Mouse (Mus musculus) A20 (cell line): ENCODE results near the gene Tpgs1.

ENCODE experiments used
- DNase-seq: peaks from one replicate; pipeline ENCODE4 v3.0.0-alpha.2; 2011; ENCODE audit warnings: low read depth, low spot score

Tpgs1 gene

DNA sequence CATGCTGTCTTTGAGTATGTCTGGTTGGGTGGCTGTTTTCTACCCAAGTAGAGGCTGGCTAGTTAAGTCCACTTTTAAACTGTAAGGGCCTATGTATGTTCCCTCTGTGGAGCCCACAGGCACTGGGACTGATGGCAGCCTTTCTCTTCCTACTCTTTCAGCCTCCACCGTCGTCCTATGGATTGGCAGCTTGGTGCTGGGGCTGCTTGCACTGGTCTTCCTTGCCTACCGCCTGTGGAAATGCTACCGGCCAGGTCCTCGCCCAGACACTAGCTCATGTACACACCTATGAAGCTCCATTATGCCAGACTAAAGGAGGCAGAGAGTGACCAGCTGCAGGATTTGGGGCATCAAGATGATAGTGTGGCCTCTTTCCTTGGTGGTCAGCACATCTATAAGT, 1.1 kb upstream of the Tpgs1 start:
- DNase-seq: no peak

DNA sequence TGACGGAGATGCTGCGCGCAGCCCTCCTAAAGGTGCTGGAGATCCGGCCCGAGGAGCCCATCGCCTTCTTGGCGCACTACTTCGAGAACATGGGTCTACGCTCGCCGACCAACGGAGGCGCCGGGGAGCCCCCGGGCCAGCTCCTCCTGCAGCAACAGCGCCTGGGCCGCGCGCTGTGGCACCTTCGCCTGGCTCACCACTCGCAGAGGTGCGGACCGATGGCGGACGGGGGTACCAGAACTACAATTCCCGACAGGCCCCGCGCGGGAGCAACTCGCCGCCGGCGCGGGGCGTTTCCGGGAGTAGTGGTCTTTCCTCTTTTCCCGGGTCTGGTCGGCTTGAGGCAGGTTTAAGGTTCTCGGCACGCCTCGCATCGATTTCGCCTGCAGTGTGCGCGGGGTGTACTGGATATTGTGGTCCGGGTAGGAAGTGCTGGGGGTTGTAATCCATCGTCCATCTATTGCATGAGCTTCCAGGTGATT, 448 bp downstream of the Tpgs1 start:
- peak; percentile 83 for DNase-seq

DNA sequence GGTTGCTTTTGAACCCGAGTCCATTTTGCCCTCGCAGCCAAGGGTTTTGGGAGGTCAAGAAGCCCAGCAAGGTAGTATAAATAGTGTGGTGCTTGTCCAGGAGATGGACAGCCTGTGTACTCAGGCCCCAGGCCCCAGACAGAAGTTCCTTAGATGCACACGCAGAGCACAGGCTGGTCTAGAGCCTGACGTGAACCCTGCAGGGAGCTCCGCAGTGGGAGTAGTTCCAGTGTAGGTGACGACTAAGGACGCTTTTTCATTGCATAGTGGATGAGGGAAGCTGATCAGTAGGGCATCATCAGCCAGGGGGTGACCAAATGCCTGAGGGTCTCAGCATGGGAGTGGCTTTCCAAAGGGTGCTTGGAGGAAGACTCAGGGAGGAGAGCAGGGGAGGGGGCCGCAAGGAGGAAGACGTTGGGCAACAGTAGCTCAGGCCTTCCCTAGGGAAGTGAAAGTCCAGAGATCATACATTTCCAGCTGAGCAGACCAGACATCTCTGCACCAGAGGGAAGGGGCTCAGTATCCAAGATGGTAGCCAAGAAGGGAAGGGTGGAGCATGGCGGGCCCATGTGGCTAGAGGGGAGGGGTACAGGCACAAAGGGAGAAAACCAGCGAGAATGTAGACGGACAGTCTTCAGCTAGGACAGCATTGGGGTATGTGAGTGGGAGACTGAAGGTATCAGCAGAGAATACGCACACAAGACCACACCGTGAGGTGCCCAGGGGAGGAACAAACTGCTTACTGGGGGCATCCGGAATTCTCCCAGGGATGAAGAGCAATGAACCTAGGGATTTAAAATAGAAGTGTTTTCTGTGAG, 1.1 kb downstream of the Tpgs1 start:
- DNase-seq: no peak

GRCm38 (mm10) chr10:79671396-79672087, 2.4 kb downstream of the Tpgs1 start:
- no peak for DNase-seq

DNA sequence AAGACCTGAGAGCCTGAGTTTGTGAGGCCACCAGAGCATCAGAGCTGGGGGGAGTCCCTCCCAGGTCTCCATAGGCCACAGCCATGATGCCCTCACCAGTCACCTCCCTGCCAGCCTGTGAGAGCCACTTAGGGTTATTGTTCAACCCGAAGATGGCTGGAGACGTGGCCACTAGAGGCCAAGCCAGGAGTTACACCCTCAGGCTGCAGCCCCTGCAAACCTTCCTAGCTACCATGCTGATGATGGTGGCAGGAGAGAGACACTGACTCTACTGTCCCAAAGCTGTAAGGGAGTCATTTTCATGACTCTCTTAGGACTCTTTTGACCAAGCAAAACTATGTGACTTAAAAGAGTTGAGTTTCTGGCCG, 2.9 kb downstream of the Tpgs1 start:
- DNase-seq: peak; percentile 23

DNA sequence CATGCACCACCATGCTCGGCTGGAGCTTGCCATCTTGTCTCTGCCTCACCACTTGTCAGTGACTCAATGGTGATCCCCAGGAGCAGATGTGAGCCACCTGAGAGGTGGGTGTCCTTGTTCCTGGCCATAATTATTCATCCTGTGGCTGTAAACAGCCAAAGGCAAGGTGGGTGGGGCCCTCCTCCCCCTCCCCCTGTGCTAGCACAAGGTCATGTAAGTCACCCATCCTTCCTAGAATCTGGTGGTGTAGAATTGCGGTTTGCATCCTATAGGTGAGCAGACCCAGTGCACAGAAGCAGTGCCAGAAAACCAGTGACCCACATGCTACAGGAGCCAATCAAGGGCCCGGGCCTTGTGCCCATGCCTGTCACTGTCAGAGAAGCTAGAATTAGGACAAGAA, 3.9 kb downstream of the Tpgs1 start:
- DNase-seq: no peak

- no peak for DNase-seq
These were observed 6.3 kb downstream of the Tpgs1 start for GRCm38 (mm10) chr10:79675346-79676035.

DNA sequence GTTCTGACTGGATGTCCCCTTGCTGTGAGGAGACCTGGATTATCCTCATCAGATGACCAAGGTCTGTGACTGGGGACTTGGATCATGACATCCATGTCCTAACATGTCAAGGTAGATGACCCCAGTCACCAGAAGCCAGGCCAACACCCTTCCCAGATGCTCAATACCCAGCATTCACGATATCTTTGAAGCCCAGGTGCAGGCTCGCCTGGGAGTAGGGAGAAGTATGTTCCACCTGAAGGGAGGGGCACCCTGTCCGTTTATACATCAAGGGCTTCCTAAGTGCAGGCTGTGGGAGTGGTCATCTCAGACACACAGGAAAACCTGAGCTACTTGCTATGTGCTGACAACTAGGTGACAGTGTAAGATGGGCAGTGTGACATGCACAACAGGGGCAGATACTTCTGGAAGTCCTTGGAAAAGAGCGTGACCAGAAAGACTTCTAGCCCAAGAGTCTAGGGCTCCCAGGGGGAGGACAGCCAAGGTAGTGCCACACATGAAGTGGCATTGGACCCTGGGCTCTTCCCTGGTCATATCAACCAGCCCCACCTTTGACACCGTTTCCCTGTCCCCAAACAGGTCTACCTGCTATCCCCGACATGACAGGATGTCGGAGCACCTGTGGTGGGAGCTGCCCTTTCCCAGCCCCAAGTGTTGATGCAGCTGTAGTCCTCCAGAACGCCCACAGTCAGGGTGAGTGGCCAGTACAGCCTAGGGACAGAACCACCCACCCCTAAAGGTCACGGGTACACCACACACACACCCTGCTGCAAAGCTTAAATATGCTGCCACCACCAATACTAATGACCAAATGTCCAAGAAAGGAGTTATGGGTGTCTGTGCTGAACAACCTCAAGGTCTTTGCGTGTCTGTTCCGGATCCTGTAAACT, 11.7 kb downstream of the Tpgs1 start:
- DNase-seq: no peak

GRCm38 (mm10) chr10:79681591-79682245, 12.5 kb downstream of the Tpgs1 start, which contains the start of gene Cdc34:
TSS of gene Cdc34 (plus strand) at chr10:79682195.
- peak; percentile 100 for DNase-seq

GRCm38 (mm10) chr10:79682551-79682915, 13.4 kb downstream of the Tpgs1 start:
- peak; percentile 63 for DNase-seq

DNA sequence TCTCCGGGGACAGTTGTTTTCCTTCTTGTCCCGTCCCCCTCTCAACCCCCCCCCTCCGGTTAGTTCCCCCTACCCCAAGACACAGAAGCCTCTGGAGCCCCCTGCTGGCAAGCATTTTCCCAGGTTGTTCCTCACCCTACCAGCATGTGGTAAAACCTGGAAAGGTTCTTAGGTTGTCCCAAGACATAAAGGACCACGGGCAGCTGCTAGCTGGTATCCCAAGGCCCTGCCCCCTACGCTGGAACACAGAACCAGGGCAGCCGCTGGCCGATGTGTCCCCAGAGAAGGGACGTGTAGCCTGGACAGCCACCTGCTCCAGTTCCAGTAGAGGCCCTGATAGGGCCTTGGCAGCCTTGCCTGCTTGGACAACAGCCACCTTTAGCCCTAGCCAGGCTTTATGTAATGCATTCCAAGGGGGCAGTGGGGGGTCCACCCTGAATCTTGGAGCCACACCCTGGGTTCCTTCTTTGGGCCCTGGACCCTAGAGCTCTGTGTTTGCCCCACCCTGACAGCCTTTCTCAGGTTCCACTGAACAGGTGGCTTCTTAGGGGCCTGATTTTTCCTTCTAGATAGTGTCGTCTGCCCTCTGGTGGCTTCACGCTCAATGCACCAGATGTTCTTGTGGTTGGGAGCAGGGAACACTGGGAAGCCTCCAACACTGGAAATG, 13.9 kb downstream of the Tpgs1 start:
- DNase-seq: peak; percentile 68

- no peak for DNase-seq
These were observed 14.8 kb downstream of the Tpgs1 start for GRCm38 (mm10) chr10:79683726-79684640.

GRCm38 (mm10) chr10:79684770-79685600, 15.8 kb downstream of the Tpgs1 start:
- DNase-seq: no peak

DNA sequence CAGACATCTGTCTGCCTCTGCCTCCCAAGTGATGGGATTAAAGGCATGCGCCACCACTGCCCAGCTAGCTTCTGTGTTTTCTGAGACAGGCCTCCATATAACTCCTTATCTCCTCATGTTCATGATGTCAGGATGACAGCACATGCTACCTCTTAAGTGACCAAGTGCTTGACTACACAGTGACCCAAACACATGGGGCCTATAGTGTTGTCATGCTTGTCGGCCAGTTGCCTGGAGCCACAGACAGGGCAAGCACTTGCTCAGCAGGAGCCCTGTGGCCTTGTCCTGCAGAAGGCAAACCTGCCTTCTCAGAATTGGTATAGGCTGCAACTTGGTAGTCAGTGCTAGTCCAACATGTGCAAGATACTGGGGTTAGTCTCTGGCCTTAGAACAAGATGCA, 17.1 kb downstream of the Tpgs1 start:
- DNase-seq: no peak

DNA sequence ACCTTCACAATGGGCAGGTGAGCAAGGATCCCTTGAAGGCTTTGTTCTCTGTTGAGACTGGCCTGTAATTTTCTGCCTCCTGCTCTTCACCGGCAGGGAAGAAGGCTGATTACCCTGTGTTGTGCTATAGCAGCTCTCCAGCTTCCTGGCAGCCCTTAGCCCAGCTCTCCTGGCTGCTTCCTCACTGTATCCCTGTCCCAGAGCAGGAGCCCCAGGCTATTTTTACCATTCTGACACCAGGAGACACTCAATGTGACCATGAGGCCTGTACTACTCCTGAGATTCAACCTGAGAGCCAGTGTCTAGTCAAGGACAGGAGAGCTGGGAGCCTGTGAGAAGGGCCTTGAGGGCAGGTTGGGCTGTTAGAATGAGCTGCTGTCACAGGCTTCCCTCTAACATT, 17.5 kb downstream of the Tpgs1 start:
- no peak for DNase-seq

GRCm38 (mm10) chr10:79687513-79687912, 18.3 kb downstream of the Tpgs1 start:
- DNase-seq: no peak

DNA sequence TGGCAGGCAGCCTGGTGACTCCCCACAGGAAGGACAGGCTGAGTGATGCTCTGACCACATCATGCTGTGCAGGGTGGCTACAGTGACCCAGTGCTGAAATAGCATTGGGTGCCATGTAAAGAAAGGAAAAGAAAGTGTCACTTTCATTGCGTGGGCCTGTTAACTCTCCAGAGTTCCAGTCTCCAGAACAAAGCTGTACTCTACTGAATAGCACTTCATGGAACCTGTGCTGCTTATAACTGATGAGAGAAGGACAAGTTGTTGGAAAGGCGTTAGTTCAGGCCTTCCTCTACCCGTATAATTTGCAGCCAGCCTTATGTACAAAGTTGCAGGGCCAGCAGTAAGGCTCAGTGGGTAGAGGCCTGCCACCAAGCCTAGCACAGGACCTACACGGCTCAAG, 19.6 kb downstream of the Tpgs1 start, which contains the start of gene Gzmm:
TSS of gene Gzmm (plus strand) at position 301 of the 400 bp plus-strand sequence.
- DNase-seq: no peak

DNA sequence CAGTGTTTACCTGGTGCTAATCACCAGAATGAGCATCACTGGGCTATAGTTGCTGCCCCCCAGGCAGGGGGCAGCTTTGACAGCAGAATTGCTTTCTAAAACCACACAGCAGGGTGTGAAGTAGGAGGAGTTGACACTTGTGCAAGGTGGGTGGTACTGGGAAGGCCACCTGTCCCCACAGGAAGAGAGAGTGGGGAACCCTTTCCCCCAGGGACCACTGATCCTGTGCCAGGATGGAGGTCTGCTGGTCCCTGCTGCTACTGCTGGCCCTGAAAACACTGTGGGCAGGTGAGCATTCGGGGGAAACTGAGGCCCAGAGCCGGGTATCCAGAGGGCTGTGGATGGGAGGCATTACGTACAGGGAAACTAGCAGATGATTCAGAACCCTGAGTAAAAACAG, 20.0 kb downstream of the Tpgs1 start:
- no peak for DNase-seq
